Mouse (Mus musculus) layer of hippocampus, adult 9-10 months (tissue): ENCODE results near the gene Atp9a.

Experiments
- DNase-seq: peaks from one replicate; pipeline ENCODE4 v3.0.0; 2022; ENCODE audit warnings: low spot score

Gene Atp9a

DNA sequence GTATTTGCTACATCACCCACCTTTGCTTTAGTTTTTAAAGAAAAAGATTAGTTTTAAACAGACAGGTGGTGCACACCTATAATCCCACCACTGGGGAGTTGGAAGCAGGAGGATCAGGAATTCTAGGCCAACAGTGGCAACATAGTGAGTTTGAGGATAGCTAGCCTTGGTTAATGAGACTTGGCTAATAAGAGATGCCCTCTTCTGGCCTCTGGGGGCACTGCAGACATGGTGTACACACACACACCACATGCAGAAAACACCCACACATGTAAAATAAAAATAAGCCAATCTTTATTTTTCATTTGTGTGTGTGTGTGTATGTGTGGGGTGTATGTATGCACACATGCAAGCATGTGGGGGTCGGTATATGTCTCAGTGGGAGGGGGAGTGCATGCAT, 3.4 kb downstream of the Atp9a start:
- DNase-seq, result no peak

DNA sequence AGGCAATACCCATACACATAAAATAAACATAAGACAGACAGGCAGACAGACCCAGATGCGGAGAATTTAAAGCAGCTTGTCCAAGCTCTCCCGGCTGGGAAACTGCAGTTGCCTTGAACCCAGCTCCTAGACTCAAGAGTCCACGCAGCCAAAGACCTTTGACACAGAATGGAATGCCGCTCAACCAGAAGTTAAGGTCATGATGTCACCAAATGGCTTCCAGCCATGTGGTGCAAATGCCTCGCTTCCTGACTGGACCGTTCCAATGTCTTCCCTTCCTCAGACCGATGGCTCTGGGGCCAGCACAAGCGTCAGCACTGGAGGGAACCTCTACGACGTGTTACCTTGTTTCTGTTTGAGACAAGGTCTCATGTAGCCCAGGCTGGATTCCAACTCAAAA, 4.3 kb downstream of the Atp9a start:
- DNase-seq, result no peak

DNA sequence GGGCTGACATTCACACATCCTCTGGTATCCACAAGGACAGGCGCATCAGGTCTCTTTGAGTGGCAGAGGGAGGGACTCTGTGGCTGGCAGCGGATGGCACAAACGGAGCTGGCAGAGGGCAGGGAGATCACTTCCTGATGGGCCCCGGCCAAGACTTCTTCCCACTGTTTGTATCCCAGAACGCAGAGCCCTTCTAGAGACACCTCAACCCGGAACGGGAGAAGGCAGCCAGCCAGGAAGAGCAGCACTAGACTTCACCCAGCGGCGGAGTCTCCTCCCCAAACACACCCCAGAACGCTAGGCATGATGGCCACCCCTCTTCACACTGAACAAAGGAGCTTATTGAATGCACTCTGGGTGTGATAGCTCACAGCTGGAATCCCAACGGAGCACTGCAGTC, 8.2 kb downstream of the Atp9a start:
- DNase-seq, result no peak

DNA sequence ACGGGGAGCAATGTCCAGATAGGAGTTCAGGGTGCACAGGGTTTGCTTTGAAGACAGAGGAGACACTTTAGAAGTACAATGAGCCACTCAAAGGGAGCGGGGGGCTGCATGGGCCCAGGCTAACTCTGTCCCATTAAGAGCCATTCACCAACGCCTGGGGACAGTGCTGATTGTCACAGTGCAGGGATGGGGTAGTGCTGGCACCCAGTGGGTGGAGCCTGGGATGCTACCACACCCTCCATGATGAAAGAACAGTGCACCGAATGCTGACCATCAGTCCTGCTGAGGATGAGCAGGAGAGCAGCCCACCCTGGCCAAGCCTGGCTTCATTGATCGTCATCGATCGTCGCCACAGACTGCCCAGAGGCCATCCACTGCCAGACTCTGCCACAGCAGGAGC, 11.0 kb downstream of the Atp9a start:
- no peak for DNase-seq

DNA sequence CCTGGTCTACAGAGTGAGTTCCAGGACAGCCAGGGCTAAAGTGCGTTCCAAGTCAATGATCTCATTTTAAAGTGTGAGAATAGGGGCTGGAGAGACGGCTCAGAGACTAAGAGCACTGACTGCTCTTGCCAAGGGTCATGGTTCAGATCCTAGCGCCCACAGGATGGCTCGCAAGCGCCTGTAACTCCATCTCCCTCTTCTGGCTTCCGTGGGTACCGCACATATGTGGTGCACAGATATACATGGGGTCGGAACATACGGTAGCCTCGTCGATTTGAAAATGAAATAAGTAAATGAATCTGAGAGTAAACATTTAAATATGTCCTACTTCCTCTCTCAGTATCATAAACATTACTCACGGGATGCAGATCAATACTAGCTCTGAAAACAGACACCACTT, 12.5 kb downstream of the Atp9a start:
- DNase-seq, result no peak

DNA sequence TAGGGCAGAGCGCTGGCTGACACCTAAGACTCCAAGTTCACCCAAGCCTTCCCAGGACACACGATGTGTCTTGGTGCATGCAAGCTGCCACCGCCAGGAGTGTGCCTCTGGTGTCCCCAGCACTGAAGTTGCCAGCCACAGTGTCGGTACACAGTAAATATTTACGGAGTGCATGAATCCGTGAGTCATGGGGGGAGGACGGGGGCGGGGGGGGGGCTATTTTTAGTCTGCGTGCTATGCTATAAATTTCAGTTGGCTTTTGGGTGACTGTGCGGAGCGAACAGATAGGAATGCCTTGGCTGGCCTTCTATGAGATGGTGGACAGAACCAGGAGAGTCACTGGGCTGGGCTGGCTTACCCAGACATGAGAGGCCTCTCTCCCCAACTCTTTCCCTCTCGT, 14.2 kb downstream of the Atp9a start:
- DNase-seq, result no peak

DNA sequence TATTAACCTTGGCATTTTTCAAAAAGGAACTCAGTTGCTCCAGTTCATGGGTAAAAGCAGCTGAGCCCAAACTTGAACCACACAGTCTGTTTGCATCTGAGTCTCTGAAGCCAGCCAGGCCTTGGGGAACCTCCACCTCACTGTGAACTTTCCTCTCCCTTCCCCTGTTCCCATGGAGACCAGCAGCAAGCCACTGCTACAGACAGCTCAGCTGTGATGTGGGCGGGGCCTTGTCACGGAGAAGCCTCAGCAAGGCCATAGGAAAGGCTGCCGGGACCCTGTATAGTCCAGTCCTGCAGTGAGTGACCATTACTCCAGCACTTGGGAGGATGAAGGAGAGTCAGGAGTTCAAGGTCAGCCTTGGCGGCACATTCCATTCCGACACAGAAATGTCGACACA, 16.2 kb downstream of the Atp9a start:
- no peak for DNase-seq

DNA sequence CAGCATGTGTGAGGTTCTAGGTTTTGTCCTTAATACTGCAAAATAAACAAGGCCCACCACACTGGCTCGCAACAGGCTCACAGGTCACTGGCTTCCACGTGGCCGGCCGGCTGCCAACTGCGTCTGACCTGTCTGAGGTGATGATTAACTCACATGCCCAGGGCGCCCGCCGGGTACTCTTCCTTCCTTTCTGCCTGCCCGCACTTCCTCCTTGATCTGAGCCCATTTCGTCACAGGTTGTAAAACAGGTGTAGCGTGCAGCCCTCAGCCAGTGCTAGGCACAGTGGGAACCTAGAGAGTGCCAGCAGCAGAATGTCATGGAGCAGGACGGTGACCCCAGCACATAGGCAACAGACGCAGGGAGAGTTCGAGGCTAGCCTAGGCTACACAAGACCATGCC, 20.9 kb downstream of the Atp9a start:
- no peak for DNase-seq

DNA sequence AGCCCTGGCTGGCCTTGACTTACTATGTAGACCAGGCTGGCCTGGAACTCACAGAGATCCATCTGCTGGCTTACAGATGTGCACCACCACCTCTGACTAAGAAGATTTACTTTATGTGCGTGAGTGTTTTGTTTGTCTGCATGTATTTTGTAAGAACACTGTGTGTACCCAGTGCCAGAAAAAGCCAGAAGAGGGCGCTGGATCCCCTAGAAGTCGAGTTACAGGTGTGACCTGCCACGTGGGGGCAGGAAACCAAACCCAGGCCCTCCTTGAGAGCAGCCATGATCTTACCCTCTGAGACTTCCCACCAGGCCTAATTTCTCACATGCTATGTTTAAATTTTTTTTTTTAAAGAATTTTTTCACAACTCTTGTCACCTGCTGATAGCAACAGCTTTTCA, 22.5 kb downstream of the Atp9a start:
- no peak for DNase-seq

DNA sequence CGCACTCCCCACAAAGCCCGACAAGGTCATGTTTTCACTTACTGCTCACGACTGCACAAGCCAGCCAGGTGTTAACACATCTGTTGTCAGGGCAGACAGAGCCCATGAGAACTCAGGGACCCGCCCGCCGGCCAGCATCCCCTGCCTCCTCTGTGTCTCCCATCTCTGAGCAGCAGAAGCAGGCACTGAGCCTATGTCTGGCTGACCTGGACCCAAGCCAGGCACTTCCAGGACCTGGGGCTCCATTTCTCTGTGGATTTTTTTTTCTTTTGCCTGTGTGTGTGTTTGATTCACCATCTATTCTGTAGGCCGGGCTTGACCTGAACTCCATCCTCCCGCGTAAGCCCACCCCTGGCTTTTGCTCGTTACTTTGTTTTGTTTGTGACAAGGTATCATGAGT, 23.5 kb downstream of the Atp9a start:
- DNase-seq, result no peak

DNA sequence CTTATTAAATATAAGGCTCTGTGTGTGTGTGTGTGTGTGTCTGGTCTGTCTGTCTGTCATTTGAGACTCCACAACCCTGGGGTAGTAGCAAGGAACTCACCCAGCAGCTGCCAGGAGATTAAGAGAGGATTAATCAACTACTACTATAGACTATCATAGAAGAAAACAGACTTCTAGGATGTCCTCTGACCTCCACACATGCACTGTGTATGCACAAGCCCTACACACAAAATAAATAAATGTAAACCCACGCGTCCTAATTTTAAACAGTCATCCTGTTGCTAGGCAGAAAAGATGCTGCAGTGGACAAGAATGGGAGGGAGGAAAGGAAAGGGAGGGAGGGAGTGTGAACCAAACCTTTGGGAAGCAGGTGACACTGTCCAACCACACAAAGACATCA, 23.9 kb downstream of the Atp9a start:
- no peak for DNase-seq

DNA sequence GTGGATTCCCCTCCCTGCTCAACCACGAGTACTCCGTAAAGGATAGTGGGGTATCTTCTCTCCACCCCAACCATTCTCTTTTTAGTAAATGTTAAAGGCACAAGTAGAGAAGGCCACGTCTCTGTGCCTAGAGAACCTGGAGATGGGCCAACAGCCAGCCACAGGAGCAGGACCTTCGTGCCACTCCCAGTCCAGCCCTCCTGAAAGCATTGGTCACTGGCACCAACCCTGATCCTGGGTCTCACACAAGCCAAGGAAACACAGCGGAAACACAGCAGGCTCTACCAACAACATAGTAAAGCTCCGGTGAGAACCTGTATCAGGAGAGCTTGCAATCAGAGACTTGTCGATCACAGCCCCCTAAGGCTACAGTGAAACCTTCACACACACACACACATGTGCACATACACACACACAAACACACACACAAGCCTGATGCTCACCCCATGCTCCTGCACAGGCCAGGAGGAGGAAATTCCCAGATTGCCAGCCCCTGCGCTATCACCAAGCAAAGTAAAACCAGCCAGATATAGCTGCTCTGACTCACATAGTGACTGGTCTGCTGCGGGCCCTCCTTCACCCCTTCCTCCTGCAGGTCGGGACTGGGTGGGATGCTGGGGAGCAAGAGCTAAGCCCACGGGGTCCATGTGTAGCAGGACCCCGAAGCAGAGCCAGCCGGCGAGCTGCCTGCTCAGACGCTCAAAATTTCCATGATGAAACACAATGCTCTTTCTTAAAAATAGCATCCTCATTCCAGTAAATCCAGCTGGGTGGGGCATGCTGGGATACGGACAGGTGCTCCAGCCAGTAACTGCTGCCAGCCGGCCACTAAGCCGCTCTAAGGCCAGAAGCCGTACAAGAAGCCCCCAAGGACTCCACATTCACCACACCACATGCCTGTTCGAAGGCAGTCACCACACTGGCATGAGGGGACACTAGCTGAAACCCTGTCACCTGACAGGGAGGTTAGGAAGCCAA, 29.7 kb downstream of the Atp9a start:
- DNase-seq, result no peak

DNA sequence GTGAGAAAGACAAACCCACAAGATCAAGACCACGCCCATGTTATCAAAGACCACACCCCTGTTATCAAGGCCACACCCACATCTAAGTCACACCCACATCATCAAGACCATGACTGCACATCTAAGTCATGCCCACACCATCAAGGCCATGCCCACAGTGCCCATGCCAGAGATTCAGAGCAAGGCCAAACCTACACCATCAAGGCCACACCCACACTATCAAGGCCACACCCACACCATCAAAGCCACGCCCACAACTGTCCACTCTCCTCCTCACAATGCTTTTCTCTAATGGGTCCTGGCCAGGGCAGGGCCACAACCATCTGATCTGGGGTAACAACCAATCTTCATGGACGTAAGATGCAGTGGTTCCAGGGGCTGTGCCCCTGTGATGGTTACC, 31.2 kb downstream of the Atp9a start:
- no peak for DNase-seq

DNA sequence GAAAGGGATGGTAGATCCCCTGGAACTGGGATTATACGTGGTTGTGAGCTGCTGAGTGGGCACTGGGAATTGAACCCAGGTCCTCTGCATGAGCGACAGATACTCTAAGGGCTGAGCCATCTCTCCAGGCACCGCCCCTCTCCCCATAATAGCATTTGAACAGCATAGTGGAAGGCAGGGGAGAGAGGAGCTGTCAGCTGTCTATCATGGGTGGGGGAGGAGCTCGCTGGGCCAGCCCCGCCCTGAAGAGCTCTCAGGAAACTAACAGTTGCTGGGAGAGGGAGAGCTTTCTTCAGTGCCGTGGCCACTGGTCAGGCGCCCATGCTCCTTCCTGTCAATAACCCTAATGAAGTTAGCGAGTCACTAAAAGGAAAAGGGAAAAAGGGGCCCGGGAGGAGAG, 34.4 kb downstream of the Atp9a start:
- DNase-seq, result no peak

DNA sequence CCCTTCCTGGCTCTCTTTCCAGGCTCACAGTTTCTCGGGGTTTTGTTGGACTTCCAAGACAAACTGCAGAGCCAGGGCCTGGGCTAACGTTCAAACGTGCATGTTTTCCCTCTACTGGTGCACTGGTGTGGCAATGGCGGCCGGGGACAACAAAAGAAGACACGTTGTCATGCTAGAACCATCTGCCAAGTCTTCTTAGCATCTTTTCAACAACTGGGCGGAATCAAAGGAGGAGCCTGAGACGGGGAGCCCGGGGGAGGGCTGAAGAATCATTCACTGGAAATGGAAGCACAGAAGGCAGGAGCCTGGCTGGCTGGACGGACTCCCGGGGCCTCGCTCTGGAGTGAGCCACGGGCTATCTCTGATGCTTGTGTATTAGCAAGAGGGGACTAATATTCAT, 39.9 kb downstream of the Atp9a start:
- DNase-seq, result no peak

DNA sequence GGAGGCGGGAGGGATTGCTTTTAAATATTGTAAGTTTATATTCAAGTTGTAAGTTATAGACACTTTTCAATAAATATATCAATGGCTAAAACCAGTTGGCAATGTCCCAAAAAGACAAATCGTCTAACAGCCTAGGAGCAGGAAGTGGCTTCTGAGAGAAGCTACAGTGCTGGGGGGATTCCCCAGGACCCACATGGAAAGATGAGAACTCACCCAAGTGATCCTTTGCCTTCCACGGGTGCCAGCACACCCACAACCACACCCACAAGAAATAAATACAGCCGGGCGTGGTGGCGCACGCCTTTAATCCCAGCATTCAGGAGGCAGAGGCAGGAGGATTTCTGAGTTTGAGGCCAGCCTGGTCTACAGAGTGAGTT, 47.2 kb downstream of the Atp9a start:
- DNase-seq, result no peak

DNA sequence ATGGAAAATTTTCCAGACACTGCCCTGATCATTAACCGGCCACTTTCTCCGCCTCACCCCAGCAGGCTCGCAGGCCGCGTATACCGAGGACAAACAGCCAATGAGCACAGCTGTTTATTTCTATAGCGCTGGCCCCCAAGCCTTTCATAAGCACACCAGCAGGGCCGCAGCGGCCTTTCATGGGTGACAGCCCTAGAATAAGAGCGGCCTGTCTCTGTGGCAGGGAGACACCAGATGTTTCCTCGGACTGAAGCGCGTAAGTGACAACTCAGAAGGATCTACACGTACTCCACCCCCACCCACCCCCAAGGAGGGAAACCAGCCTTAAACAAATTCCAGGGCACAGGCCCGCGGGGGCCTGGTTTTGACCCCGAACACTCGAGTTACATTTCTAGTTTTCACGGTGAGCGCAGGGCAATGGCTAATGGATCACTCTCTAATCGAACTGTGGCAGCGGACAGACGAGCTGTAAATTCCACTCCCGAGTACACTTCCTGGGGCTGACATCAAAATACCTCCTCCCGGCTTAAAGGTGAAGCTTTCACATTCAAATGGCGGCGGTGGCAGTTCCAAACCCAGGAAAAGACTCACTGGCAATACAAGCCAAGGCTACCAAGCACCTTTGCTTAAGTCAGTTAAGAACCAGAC, 47.7 kb downstream of the Atp9a start:
- DNase-seq, result no peak

DNA sequence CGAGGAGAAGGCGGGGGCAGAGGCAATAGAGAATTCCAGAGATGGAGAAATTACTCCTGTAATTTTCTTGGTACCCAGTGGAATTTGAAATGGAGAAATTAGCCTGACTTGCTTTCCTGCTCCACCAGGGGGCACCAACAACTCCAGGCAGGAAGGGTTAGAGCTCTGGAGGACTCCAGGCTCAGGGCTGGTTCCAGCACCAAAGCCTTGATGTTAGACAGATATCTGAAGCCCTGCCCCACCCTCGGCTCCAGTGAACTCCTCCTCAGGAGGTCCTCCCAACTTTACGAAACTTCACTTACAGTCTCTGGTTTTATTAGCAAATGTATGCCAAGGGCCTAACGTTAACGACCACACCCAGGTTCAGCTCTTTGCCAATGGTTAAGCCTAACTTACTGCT, 50.4 kb downstream of the Atp9a start:
- DNase-seq, result no peak

DNA sequence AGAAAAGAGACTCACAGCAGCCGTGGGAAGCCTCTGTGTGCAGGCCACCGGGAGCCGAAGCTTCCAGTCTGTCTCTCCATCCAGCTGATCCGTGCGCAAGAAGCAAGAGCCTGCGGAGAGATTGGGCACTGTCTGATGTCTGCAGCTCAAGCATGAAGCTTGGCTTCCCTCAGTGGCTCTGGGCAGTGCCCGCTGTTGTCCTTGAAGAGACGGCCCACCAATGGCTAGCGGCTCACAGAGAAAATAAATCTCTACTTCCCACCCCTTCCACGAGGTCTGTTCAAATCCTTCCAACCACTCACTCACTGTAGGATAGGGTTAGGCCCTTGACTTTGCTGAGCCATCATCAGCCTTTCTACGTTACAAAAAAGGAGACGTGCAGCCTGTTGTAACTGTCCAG, 54.9 kb downstream of the Atp9a start:
- no peak for DNase-seq

DNA sequence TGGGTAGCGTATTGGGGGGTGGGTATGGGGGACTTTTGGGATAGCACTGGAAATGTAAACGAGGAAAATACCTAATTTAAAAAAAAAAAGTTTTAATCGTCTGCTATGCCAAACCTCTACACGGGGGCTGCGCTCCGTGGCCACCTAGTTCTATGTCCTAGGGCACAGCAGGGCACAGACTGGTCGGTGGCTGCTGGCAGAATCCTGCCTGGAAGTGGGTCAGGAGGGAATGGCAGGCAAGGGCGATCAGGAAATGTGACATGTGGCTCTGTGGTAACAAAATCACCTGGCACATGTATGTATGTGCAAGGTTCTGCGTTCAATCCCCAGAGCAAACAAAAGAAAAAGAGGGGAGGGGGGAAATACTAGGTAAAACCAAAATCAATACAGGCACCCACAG, 56.3 kb downstream of the Atp9a start:
- DNase-seq, result no peak

DNA sequence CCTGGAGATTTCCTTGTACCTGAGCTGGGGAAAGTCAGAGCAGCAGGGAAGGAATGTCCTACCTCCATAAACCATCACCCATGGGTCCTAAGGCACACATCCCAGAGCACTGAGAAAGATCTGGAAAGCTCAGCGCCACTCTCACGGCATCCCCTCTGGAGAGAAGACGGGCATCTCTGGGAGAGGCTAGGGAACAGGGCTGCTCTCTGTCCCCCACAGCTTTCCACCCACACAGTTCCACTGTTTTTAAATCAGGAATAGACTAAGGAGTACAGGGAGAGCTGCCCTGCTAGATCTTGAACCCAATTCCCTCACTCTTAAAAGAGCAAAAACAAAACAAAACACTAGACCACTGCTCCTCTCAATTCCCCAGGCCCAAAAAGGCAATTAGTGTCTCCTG, 57.5 kb downstream of the Atp9a start:
- DNase-seq, result no peak

DNA sequence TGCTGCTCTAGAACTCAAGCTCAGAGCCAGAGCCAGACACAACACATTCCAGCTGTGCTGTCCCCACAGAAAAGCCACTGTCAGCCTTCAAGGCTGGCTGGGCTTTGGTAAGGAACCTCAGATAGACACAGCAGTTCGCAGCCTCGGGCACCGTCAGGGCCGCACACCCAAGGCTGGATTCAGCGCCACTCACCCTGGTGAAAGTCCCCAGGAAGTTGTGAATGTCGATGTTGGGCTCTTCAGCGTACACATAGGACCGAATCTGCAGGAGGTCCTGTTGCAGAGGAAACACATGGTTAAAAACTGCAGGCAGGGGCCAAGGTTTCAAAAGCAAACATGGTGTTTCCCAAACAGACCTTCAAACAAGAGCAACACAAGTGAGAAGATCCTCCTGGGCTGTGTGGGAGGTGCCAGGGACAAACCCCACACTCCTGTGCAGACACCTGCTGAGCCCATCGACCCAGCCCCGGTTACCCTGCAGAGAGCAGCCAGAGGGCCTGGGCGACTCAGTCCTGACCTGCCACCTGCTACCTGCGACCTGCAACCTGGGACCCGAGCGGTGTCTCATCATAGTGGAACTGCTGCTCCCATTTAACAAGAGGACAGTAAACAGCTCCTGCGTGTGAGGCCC, 58.6 kb downstream of the Atp9a start:
- DNase-seq, result no peak

DNA sequence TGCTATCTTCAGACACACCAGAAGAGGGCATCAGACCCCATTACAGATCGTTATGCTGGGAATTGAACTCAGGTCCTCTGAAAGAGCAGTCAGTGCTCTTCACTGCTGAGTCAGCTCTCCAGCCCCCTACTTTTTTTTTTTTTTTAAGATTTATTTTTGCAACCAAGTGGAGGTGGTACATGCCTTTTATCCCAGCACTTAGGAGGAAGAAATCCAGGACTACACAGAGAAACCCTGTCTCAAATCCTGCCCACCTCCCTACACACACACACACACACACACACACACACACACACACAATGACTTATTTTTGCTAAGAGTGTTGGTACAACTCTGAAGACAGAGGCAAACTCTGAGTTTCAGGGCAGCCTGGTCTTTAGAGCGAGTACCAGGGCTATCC, 59.5 kb downstream of the Atp9a start:
- no peak for DNase-seq
